Mouse (Mus musculus): Measurements from ENCODE around the gene Zfyve9. TPM values are rescaled to one million over a fixed set of nuclear protein-coding genes. Genes with fewer than 3 reads are reported as not detected.
"Not testable (repeated sequence)": the region's sequence is repeated elsewhere in the genome, so short reads cannot be mapped to it uniquely, and the experiment has no call there.

Gene Zfyve9
- polyA plus RNA-seq, 2 experiments from 2014 or later, result 0.87 to 1.6 TPM

DNA sequence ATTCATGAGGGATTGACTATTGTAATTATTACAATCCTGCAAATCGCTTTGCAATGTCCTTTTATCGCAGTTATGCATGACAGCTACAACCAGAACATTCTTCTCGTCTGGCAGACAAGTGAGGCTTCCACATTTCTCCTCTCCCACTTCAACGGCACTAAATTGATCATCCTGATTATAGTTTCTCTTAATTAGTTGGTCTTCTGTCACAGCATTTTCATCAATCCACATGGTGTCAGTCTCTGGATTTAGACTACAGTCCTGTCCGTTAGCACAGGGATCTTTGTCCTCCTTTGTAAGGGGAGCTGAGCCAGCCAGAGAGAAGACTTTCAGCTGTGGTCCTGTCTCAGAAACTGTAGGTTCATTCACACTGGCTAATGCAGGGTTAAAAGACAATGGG is 61.2 kb downstream of the Zfyve9 start, which contains the start of gene 3110021N24Rik:
Gene 3110021N24Rik (plus strand): TSS at position 301 of the 400 bp plus-strand sequence.
- ATAC-seq, result no peak

DNA sequence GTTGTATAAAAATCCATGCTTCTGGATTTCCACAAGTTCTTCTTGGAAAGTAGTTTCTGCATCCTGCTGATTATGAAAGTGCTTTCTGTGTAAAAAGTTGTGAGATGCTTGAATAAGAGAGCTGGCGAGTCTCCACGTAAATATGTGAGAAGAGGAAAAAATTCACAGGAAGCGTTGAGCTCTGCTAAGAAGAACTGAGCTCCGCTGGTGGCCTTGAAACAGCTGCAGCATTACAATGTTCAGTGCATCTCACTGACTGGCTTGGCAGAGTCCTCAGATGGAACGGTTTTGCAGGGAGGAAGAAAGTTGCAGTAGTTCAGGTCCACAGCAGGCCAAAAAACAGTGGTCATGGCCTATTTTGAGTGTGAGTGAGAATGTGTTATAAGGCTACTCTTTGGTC is 72.4 kb downstream of the Zfyve9 start:
- no peak for ATAC-seq

DNA sequence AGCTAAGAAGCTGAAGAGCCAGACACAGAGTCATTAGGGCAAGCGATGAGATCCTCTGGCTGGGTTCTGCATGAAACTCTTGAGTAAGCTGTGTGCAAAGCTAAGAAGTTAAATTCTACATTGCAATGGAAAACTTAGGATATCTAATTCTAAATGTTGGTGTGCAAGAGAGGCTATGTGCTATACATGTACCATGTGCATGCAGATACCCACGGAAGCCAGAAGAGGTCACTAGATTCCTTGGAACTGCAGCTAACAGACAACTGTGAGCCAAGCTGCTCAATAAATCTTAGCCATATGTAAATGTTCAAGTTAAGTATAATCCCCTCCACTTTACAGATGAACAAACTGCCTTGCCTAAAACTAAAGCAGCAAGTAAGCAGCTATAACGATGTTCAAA is 83.7 kb downstream of the Zfyve9 start:
- no peak for ATAC-seq

DNA sequence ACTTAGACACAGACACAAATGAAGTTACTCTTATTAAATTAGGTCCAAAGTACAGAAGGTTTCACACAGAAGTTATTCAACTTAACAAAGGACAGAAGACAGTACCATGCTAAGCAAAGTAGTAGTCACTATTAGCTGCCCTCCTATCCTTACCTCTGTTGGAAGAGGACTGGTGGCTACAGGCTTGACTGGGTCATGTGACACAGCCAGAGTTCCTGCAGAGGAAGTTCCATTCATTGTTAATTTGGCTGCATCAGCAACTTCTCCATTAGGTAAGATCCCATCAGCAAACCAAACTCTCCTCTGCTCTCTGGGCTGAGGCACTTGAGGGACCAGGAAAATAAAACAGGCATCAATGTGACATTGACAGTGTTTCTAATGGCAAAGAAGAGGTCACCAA is 89.1 kb downstream of the Zfyve9 start:
- no peak for ATAC-seq

DNA sequence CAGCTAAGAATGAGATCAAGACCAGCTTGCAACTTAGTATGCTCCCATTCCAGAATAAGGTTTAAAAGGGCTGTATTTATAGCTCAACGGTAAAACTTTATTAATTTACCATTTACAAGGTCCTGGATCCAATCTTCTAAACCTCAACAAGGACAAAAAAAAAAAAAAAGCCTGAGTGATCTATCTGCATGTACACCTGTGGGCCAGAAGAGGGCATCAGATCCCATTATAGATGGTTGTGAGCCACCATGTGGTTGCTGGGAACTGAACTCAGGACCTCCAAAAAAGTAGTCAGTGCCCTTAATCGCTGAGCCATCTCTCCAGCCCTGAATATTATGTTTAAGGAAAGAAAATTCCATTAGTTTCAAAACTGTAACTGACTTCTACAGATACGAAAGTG is 90.1 kb downstream of the Zfyve9 start:
- ATAC-seq, result no peak

DNA sequence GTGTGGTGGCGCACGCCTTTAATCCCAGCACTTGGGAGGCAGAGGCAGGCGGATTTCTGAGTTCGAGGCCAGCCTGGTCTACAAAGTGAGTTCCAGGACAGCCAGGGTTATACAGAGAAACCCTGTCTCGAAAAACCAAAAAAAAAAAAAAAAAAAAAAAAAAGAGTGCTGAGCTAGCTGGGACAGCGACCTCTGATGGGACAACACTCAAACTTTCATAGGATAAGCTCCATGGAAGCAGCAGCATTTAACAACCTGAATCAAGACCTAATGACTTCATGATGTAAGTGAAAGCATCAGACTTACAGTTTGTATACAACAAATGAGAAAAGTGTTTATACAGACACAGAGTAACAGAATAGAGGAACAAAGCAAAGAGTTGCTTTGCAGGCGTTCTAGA is 93.5 kb downstream of the Zfyve9 start:
- ATAC-seq, result not testable (repeated sequence)

DNA sequence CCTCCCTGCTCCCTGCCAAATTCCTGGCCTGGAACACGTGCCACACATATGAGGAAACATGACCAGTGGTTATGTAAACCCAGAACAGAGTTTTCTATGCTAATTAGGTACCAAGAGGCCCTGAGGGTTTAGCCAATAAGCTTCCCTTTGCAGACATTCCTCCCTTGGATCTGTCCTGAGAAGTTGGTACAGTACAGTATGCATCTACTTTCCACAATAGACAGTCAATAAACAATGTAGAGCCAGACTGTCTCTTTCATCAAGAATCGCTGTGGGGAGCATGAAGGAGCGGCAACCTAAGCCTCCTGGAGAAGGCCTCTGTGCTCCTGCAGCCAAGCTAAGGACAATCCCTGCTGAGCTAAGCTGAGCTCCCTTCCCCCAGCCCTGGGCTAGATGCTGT is 94.4 kb downstream of the Zfyve9 start:
- ATAC-seq, result no peak

DNA sequence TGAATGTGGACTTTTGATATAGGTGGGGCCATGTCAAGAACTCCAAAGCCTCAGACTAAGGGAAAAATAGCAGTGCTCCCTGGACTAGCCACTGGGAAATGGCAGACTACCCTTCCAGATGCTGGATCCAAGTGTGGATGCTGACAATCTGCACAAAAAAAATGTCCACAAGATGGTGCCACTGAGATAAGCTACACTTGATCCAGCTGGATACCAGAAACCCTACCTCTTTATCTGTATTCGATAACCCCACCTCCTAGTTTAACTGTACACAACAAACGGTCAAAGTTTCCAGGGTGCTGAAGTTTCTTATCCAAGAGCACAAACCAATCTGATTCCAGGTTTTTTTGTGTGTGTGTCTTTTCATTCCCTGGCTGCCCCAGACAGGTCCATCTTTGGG is 116.2 kb downstream of the Zfyve9 start:
- ATAC-seq, result no peak

DNA sequence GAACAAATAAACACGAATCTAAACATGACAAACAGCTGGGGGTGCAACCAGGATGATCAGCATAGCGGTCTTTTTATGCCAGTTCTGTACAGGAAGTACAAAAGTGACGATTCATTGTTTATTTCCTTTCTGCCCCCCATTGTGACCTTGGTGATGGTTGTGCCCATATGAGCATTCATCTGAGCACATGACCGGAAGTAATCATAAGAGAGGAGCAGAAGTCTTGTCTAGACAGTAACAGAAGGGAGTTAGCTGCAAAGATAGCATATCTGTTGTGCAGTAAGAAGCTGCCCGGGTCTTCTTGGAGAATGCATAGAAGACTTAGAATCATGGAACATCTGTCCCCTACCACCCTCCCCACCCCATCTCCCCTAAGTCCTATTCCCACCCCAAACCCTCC is 141.8 kb downstream of the Zfyve9 start:
- ATAC-seq, result peak; percentile 85

DNA sequence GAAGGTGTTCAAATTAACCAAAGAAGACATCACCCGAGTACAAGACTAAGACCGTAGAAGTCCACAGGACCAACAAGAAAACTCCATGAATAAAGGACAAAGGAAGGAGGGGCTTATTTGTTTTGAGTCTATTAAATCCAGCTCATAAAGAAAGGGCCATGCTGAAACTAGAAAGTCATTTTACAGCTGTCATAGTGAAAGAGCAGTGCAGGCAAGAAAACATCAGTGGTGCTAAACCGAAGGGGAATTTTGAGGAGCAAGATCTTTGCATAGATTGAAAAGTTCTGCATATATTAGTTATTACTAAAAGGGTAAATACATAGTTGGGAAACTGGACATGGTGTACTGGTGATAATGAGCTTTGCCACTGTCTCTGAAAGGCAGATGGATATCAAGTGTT is 142.9 kb downstream of the Zfyve9 start:
- ATAC-seq, result peak; percentile 73

DNA sequence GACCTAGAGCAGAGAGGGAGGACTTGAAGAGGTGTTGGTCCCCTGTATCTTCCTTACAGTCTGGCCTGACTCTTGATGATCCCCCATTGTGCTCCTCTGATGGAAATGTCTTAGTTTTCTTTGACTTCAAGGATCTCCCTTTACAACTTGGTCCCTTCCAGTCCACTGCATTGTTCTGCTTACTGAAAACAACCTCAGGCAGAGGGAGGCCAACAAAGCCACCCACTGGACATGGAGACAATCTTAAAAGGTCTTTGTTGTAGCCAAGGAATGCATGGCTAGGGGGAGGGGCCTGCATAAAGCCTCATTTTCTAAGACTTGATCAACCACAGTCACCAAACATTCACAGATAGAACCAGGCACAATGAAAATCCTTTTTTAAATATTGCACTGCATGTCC is 145.5 kb downstream of the Zfyve9 start:
- no peak for ATAC-seq

DNA sequence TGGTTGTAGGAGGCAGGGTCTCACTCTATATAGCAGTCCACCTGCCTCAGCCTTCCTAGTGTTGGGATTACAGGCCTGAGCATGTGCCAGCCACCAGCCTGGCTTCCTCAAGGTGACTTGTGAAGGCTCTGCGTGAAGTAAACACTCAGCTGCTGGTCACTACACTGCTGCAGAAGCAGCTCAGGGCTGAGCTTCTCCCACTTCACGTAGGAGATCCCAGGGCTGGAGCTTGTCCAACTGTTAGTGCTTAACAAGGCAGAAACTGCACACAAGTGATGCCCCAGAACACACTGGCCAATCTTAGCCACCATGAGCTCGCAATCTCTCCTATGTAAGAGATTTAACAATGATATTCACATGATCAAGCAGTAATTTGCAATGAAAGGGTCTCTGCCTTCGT is 145.9 kb downstream of the Zfyve9 start:
- ATAC-seq, result no peak

DNA sequence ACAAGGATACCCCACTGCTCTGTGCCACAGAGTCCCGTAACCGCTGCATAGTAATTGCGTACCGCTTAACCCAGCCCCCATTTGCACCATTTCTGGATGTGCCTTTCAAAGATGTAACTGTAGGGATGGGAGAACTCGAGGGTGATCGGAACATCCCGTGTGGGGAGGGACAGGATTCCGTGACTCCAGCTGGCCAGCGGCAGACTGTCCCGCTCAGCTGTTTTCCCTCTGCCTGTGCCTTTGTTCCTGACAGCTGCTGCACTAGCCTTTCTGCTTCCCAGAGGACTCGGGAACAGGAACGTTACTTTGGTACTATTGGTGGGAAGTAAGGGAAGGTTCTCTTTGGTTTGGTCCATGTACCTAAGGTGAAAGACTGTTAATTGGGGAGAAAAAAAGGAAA is 146.9 kb downstream of the Zfyve9 start:
- ATAC-seq, result no peak

DNA sequence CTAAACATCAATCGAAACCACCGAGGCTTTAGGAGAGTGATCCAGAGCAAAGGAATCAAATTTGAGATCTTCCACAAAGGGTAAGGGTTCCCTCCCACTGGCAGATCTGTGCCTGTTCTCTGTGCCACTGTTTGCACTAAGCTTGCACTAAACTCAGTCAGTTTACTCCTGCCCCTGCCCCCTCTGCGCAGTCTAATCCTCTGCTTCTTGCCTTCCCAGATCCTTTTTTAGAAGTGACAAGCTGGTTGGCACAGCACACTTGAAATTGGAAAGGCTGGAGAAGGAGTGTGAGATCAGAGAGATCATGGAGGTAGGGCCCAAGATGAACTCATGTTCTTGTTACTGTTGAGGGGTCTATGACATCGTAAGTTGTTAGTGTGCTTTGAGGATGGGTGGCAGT is 149.0 kb downstream of the Zfyve9 start:
- no peak for ATAC-seq

DNA sequence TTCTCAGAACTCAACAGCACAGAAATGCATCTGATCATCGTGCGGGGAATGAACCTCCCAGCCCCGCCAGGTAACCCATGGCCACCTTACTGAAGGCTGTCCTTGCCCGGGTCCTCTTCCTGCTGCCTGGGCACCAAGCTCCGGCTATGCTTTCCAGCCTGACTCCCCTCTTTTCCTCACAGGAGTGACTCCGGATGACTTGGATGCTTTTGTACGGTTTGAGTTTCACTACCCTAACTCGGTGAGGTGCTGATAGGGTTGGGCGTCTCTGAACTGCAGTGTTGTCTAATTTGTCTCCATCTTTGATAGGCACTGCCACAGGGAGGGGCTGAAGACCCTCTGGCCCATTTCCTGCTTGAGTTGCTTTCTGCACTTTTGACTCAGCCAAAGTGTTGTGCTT is 150.5 kb downstream of the Zfyve9 start:
- ATAC-seq, result no peak

DNA sequence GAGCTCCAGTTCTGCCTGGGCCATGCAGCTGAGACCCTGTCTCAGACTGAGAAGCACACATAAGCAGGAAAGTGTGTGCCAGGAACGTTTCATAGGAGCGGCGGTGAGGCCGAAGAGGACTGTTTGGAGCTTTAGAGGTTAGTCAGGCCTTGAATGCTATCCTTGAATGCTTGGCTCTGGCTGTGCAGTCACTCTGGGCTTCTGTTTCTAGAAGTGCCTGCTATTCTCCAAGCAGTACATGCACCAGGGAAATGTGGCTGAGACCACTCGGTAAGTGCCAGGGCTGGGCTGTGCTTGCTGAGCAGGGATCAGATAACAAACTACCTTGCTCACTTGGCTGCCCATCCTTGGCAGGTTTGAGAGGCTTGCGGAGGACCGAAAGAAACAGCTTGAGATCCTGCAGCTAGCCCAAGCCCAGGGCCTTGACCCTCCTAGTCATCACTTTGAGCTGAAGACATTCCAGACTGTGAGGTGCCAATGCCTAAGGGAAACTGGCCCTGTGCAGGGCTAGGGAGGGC is 151.2 kb downstream of the Zfyve9 start:
- no peak for ATAC-seq

DNA sequence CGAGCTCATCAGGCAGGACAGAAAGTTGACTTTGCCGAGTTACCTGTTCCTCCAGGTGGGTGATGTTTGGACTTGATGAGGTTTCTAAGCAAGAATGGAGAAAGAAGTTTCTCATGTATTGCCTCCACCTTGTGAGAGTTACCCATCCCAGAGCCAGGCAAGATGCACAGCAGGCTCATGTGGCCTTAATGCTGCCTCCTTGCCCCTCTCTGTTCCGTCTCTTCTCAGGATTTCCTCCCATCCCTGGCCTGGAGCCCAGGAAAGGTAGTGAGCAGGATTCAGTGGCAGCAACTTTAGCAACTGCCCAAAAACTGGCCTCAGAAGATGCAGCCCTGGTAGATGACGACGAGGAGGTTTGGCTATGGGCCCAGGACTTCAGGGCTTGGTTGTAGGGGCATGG is 153.5 kb downstream of the Zfyve9 start:
- no peak for ATAC-seq

DNA sequence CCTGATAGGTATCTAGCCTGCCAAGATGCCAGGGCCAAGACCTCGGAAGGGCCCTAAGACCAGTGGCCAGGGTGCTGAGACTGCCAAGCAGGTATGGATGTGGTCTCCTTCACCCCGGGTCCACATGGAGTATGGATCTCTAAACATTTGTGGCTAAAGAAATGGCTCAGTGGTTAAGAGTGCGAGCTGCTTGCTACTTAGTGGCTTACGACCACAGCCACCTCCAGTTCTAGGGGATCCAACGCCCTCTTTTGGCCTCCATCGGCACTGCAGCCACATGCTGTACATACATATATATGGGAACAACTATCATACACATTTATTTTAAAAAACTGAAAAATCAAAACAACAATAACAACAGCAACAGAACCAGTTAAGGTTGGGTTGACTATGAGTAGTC is 159.1 kb downstream of the Zfyve9 start:
- no peak for ATAC-seq

DNA sequence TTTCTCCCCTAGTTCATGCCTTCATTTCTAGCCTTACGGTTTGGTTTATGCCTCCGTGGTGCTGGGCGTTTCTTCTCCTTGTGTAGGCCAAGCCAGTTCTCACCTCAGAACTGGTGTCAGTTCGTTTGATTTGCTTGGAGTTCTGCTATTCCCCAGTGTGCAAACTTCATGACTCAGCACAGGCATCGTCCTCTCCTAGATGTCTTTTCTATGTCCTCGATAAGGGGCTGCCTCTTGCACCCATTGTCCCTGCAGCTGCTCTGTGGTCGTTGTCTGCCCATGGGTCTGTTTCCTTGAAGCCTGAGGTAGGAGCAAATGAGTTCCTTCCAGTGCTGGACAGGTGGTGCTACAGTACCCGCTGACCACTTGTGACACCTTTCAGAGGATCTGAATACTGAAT is 160.1 kb downstream of the Zfyve9 start:
- ATAC-seq, result no peak

DNA sequence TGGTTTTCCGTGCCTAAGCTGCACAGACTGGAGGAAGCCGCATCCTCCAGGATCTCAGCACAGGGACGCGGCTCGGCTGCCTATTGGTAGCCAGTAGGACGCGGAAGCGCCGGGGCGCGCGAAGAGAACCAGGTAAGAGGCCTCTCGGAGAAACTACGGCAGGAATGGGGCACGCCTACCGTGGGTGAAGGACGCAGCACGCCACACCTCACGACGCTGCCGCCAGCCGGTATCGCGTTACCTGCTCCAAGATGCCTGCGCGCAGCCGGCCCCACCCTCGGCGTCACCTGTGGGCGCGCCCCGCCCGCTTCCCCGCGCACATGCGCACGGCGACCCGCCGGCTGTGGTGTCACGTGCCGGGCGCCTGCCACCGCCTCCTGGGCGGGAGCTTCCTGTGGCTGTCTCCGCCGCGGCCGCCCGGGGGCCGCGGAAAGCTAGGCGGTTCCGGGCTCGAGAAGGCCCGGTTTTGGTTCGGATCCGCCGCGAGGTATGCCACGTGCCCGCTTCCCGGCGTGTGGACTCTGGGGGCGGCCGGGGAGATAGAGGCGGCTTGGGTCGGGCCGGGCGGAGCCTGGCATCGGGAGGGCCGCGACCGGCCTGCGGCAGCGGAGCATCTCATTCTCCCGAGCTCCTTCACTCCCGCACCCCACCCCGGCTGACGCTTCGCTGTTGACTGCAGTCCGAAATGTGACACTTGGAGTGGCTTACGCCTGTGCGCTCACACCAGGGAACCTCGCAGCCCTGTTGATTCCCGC is 160.8 kb downstream of the Zfyve9 start, which contains the start of gene Cc2d1b:
Gene Cc2d1b (plus strand): TSS at position 354 of the 755 bp plus-strand sequence.
- peak; percentile 88 for ATAC-seq

DNA sequence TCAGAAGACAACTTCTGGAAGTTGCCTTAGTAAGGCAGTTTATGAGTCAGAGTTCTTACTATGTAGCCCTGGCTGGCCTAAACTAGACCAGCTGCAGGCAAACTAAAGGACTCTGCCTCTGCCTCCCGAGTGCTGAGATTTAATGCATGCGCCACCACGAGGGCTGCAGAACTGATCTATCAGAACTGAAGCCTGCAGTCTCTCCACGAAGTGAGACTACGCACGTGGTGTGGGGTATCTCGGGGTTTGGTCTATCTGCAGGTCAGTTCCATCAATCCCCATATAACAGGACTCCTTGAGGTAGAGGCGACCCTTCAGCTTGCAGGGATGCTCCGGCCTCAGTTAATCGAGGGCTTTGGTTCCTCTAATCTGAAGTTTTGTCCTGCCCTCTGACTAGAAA is 161.4 kb downstream of the Zfyve9 start:
- ATAC-seq, result peak; percentile 18

DNA sequence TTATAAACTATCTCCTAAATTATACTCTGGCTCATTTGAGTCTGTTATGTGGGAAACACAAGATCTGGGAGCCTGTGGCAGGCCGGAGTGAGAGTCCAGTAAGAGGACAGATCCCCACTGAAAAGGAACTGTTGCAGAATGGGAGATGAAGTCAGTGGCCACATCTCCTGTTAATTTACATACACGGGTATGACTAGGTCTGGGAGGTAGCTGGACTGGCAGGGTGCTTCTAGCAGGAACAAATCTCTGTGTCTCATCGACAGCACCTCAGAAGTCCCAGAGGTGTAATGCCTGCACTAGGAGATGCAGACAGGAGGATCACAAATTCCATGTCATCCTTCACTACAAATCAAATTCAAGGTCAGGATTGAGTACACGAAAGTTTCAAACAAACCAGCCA is 162.0 kb downstream of the Zfyve9 start:
- ATAC-seq, result no peak

DNA sequence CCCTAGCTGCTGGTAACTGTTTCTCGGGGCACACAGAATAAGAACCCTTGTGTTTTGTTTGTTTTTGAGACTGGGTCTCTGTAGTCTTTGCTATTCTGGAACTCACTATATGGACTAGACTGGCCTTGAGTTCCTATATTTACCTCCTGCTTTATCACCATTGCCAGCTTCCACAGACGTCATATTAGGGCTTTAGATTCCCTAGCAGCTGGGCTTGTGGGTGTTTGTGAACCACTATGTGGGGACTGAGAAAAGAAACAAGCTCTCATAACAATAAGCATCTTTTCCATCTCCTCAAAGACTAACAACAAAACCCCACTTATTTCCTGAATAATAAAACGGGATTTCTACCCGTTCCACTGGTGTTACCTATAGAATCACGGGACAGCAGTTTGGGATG is 169.7 kb downstream of the Zfyve9 start:
- no peak for ATAC-seq

DNA sequence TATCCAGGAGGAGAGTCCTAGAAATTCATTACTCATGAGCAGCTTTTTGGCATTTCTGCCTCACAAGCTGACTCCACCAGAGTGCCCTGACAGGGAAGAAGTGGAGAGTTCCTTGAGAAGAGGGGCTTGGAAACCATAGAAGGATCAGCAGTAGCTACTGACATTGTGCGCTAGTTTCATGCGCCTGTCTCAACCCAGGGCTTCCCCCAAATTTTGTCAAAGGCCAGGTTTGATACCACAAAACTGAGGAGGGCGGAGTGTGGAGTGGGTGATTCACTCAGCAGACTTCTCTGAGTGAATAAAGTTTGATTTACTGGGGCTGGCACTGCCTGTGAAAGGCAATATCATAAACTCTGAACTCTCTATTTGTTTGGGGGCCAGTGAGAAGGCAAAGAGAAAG is 171.9 kb downstream of the Zfyve9 start:
- ATAC-seq, result no peak

DNA sequence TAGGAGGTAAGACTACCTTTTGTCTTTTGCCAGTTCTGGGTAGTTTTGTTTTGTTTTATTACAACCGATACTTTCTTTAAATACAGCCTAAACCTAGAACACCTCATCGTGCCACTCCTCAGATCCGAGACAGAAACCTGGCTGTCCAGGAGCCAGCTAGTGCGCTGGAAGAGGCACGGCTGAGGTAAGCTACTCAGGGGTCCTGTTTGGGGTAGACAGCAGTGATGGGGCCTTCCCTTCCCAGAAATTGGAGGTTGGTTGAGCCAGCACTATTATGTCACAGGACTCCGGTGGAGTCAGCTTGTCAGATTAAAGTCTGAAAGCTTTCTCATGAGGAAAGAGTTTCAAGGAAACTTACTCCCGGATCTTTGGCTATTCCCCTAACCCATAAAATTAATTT is 178.7 kb downstream of the Zfyve9 start:
- no peak for ATAC-seq

Data from CD4-positive, CD25-positive, alpha-beta regulatory T cell, adult 4 months (primary cell).